Mouse (Mus musculus) kidney, embryonic 16.5 days (tissue): ENCODE data around the gene Nmur1. TPM values are rescaled to one million over a fixed set of nuclear protein-coding genes. Genes with fewer than 3 reads are reported as not detected.
"Not testable (repeated sequence)": the region's sequence is repeated elsewhere in the genome, so short reads cannot be mapped to it uniquely, and the experiment has no call there.

ENCODE experiments used
- ATAC-seq: fragments of 200-750 bp; cut with Nextera tagmentation; 2 replicates; pipeline ENCODE4 v1.8.0; 2017; ENCODE audit warnings: moderate TSS enrichment; ENCODE audit not compliant: low FRiP score, low TSS enrichment
- H3K27ac ChIP-seq: fragments of 300-500 bp; sonication (generic); 2 replicates; pipeline ENCODE4 v1.5.1; 2014; ENCODE audit warnings: low read length
- H3K27me3 ChIP-seq: fragments of 300-500 bp; sonication (generic); 2 replicates; pipeline ENCODE4 v1.6.1; 2014; ENCODE audit warnings: low read length, control low read depth, mixed read lengths; ENCODE audit not compliant: insufficient read depth
- H3K36me3 ChIP-seq: fragments of 300-500 bp; sonication (generic); 2 replicates; pipeline ENCODE4 v1.6.1; 2014; ENCODE audit warnings: low read length, control low read depth, mixed read lengths; ENCODE audit not compliant: insufficient read depth
- H3K4me1 ChIP-seq: fragments of 300-500 bp; sonication (generic); 2 replicates; pipeline ENCODE4 v1.6.1; 2014; ENCODE audit warnings: low read length, control low read depth, mixed read lengths; ENCODE audit not compliant: insufficient read depth
- H3K4me2 ChIP-seq: fragments of 300-500 bp; sonication (generic); replicated peaks from 2 replicates; pipeline ENCODE4 v1.6.1; 2014; ENCODE audit warnings: low read depth, low read length
- H3K4me3 ChIP-seq: fragments of 300-500 bp; sonication (generic); 2 replicates; pipeline ENCODE4 v1.5.1; 2014; ENCODE audit warnings: mild to moderate bottlenecking, low read length
- H3K9ac ChIP-seq: fragments of 300-500 bp; sonication (generic); replicated peaks from 2 replicates; pipeline ENCODE4 v1.6.1; 2014; ENCODE audit warnings: low read length
- H3K9me3 ChIP-seq: fragments of 300-500 bp; sonication (generic); 2 replicates; pipeline ENCODE4 v1.6.1; 2016; ENCODE audit warnings: low read length, control low read depth
- WGBS: fragments of 180-500 bp; shearing (Covaris S2); extraction: QIAGEN DNeasy Blood & Tissue Kit; methylation state at CpG from one replicate; pipeline ENCODE4 v1.1.7; 2014; 5-methylcytosine and 5-hydroxymethylcytosine counted together
- microRNA-seq: library from miRNA; unstranded; fragments of <30 nt; microRNA quantifications from one replicate; pipeline ENCODE4, GENCODE M21; 2016
- polyA plus RNA-seq: library from polyadenylated mRNA; unstranded; fragments of >200 nt; fragmentation: Nextera tagmentation; extraction: Ambion mirVana; gene quantifications from 2 replicates; pipeline ENCODE4 v1.2.1, GENCODE M21; 2015

Nmur1 gene
- polyA plus RNA-seq, 1 experiment from 2014 or later, result 0.12 TPM

DNA sequence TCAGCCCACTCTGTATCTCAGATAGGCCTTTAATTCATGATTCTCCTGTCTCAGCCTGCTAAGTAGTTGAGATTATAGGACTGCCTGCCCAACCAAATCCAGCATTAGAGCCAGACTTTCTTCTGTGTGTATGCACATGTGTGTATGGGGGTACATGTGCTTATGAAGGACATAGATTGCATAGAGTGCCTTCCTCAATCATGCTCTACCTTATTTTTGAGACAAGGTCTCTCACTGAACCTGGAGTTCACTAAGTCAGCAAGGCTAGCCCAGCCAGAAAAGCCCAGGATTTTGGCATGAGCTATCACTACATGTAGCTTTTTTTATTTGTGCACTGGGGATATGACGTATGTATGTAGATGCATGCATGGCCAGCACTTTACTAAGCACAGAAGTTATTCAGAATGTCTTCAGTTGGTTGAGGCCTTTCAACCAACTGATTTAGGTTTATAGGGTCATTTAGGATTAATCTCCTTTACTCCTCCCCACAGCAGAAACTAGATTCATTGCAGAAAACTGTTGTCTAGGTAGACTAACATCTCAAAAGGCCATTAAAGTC lies 82.9 kb downstream of the Nmur1 start:
- no peaks in the 10 kb centered on the region for H3K9me3 ChIP-seq
- no peak overlapping the region for H3K4me3 ChIP-seq
- H3K9ac ChIP-seq, result no peak overlapping the region
- H3K27me3 ChIP-seq, result no peaks in the 10 kb centered on the region
- H3K4me1 ChIP-seq, result no peaks in the 10 kb centered on the region
- peaks cover 11% of the 10 kb centered on the region for H3K36me3 ChIP-seq
- no peak overlapping the region for H3K27ac ChIP-seq
- H3K4me2 ChIP-seq, result no peak overlapping the region
- no peak for ATAC-seq
- WGBS, result 94% methylated on average over 1 of the region's 1 CpGs

- 93% methylated on average over 2 of the region's 2 CpGs for WGBS
- Histone ChIP-seq H3K9me3 (no peaks in the 10 kb centered on the region), H3K27ac (no peak overlapping the region), H3K27me3 (no peaks in the 10 kb centered on the region), H3K9ac (no peak overlapping the region), H3K4me2 (no peak overlapping the region), H3K4me1 (no peaks in the 10 kb centered on the region), H3K4me3 (no peak overlapping the region), H3K36me3 (peaks cover 11% of the 10 kb centered on the region)
- ATAC-seq, result no peak
These were observed 83.7 kb downstream of the Nmur1 start for GRCm38 (mm10) chr1:86342371-86342770.

DNA sequence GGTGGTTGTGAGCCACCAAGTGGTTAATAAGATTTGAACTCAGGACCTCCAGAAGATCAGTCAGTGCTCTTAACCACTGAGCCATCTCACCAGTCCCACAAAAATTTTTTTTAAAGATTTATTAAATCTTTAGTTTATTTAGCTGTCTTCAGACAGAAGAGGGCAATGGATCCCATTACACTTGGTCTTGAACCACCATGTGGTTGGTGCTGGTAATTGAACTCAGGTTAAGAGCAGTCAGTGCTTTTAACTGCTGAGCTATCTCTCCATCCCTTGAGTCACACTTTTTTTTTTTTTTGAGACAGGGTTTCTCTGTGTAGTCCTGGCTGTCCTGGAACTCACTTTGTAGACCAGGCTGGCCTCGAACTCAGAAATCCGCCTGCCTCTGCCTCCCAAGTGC lies 84.9 kb downstream of the Nmur1 start:
- not testable (repeated sequence) for H3K4me1 ChIP-seq, H3K27ac ChIP-seq, H3K27me3 ChIP-seq, H3K9me3 ChIP-seq, ATAC-seq, H3K9ac ChIP-seq, H3K4me2 ChIP-seq, H3K4me3 ChIP-seq, H3K36me3 ChIP-seq
- 100% methylated on average over 1 of the region's 2 CpGs for WGBS

DNA sequence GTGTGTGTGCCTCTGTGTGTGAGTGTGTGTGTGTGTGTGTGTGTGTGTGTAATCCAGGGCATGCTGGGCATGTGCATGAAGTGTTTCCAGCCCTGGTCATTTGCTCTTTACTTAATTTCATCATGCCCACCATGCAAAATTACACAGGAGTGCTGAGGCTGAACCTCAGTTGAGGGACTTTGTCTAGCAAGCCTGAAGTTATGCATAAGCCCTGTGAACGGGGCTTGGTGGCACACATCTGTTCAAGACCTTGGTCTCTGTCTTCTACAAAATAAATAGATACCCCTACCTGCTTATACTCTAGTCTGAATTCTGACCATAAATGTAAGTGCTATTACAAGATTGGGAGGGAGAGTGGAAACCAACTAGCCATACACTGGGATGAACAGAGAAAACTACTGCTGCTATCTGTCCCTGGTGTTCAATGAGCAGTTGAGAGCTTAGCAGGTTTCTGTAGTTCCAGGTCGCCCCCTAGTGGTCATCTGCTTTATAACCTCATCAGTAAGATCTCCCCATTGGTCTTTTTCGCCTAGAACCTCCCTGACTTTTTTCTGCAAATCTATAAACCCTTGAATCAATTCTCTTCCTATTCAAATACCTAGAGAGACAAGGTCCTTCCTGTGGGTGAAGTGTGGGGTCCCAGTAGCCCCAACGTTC lies 86.7 kb downstream of the Nmur1 start:
- ATAC-seq, result peak; percentile 64
- 22% methylated on average over 4 of the region's 4 CpGs for WGBS

DNA sequence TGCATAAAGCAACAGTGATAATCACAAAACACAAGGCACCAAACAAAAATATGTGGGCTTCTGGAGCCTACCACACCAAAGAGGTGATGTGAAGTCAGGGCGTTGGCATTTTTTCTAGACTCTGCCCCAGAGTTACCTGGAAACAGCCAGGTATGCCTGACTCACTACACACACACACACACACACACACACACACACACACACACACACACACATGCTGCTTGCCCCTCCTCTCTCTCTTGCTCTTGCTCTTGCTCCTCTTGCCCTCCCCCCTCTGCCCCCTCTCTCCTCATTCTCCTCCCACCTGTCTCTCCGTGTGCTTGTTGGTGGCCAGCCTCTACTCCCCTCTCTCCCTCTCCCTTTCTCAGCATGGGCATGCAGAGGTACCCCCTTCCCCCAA lies 89.7 kb downstream of the Nmur1 start:
- Histone ChIP-seq H3K4me3 (no peak overlapping the region), H3K36me3 (no peaks in the 10 kb centered on the region), H3K9me3 (no peaks in the 10 kb centered on the region), H3K4me1 (no peaks in the 10 kb centered on the region), H3K9ac (no peak overlapping the region), H3K27ac (no peak overlapping the region), H3K4me2 (no peak overlapping the region), H3K27me3 (no peaks in the 10 kb centered on the region)
- ATAC-seq, result no peak
- 39% methylated on average over 2 of the region's 2 CpGs for WGBS

More for the DNA sequence above, 86.7 kb downstream of the Nmur1 start:
- Histone ChIP-seq H3K4me2 (no peak overlapping the region), H3K9me3 (no peaks in the 10 kb centered on the region), H3K4me1 (no peaks in the 10 kb centered on the region), H3K27ac (no peak overlapping the region), H3K4me3 (no peak overlapping the region), H3K36me3 (no peaks in the 10 kb centered on the region), H3K9ac (no peak overlapping the region), H3K27me3 (no peaks in the 10 kb centered on the region)

Small RNA genes lying within 50 kb of the gene (microRNA-seq; reads per million reads assigned to microRNA genes)
- 54.2 reads per million, percentile 49 among the genes with 10 or more reads in this experiment for gene mmu-mir-3535

Other genes with a start within 250 kb of the Nmur1 start
- 9.5 and 10.5 TPM in 2 replicates for gene B3gnt7, start 123.4 kb downstream of the Nmur1 start, polyA plus RNA-seq
- gene Ncl, start 66.8 kb downstream of the Nmur1 start, polyA plus RNA-seq, result 432 and 504 TPM in 2 replicates
- not detected in 2 replicates for gene Tex44, start 101 bp upstream of the Nmur1 start, polyA plus RNA-seq
- 2,279 and 2,662 TPM in 2 replicates for gene Ptma, start 100.5 kb upstream of the Nmur1 start, polyA plus RNA-seq
- 50.9 and 52.8 TPM in 2 replicates for gene Pde6d, start 156.4 kb upstream of the Nmur1 start, polyA plus RNA-seq
- 45.4 and 47.6 TPM in 2 replicates for gene Cops7b, start 156.7 kb upstream of the Nmur1 start, polyA plus RNA-seq
- 3.0 and 3.6 TPM in 2 replicates for gene Nppc, start 244.3 kb upstream of the Nmur1 start, polyA plus RNA-seq